Mouse (Mus musculus) C2C12 (cell line): ENCODE data around the gene Gm8165. TPM values are rescaled to one million over a fixed set of nuclear protein-coding genes. Genes with fewer than 3 reads are reported as not detected.
"Not testable (repeated sequence)": the region's sequence is repeated elsewhere in the genome, so short reads cannot be mapped to it uniquely, and the experiment has no call there.

Experiments
- H3K27me3 ChIP-seq: one replicate; pipeline ENCODE4 v1.6.1; 2011; ENCODE audit not compliant: control insufficient read depth, insufficient read depth, insufficient read length
- H3K36me3 ChIP-seq: one replicate; pipeline ENCODE4 v1.6.1; 2011; ENCODE audit not compliant: control insufficient read depth, insufficient read depth
- H3K4me3 ChIP-seq: one replicate; pipeline ENCODE4 v1.5.1; 2011; ENCODE audit warnings: mild to moderate bottlenecking, control low read depth; ENCODE audit not compliant: poor library complexity, insufficient read depth, severe bottlenecking
- H3K79me2 ChIP-seq: one replicate; pipeline ENCODE4 v1.6.1; 2011; ENCODE audit not compliant: control insufficient read depth, insufficient read depth
- H3K79me3 ChIP-seq: one replicate; pipeline ENCODE4 v1.6.1; 2011; ENCODE audit warnings: low read depth, control low read depth
- H3ac ChIP-seq: one replicate; pipeline ENCODE3; 2011; ENCODE audit warnings: low read depth; ENCODE audit not compliant: control insufficient read depth, insufficient read length
- long read RNA-seq, 2 experiments: library from polyadenylated mRNA; unstranded; transcript quantifications; one replicate each; pipeline ENCODE4 v2.0.0; 2019 to 2020
- polyA plus RNA-seq: library from polyadenylated mRNA; unstranded; fragments of >200 nt; fragmentation: generic; extraction: Trizol; gene quantifications from one replicate; pipeline ENCODE4 v1.2.1, GENCODE M21; 2012; ENCODE audit warnings: missing spikeins

The Gm8165 gene
- polyA plus RNA-seq: not detected
- long read RNA-seq, experiment 1: 0 reads
- long read RNA-seq, experiment 2: 0 reads

- H3K4me3 ChIP-seq, H3K36me3 ChIP-seq, H3K27me3 ChIP-seq, H3K79me2 ChIP-seq, H3K79me3 ChIP-seq, H3ac ChIP-seq: not testable (repeated sequence)
These were observed at the start of gene Gm8165 for GRCm38 (mm10) chr14:43677099-43677498. Gene Gm8165, minus strand, starts transcription at chr14:43677199.

GRCm38 (mm10) chr14:43697621-43698020 is 20.6 kb upstream of the Gm8165 start, which contains the start of gene Gm7324:
Gene Gm7324, plus strand, starts transcription at chr14:43697828.
- not testable (repeated sequence) for H3ac ChIP-seq, H3K79me3 ChIP-seq, H3K27me3 ChIP-seq, H3K36me3 ChIP-seq, H3K79me2 ChIP-seq, H3K4me3 ChIP-seq

Other genes starting within 250 kb of the Gm8165 start
- 0.07 TPM for gene Gm5799, start 133.6 kb downstream of the Gm8165 start, polyA plus RNA-seq
- gene Gm17654, start 98.1 kb downstream of the Gm8165 start, polyA plus RNA-seq: not detected
- gene Gm10375, start 69.2 kb downstream of the Gm8165 start, polyA plus RNA-seq: not detected
- gene Gm7324, start 20.6 kb upstream of the Gm8165 start, polyA plus RNA-seq: 0.74 TPM
- gene Gm16506, start 50.3 kb upstream of the Gm8165 start, polyA plus RNA-seq: not detected
- gene Gm6526, start 70.7 kb upstream of the Gm8165 start, polyA plus RNA-seq: 0.11 TPM
- gene Gm8180, start 107.5 kb upstream of the Gm8165 start, polyA plus RNA-seq: not detected
- not detected for gene Ear1, start 198.3 kb upstream of the Gm8165 start, polyA plus RNA-seq
- gene Ear10, start 246.4 kb upstream of the Gm8165 start, polyA plus RNA-seq: not detected
- gene Gm8113, start 248.2 kb upstream of the Gm8165 start, polyA plus RNA-seq: 1.2 TPM